Mouse (Mus musculus) heart, postnatal 0 days (tissue): ENCODE data around the gene Sbk1.

ENCODE experiments used
- CTCF ChIP-seq: IDR thresholded peaks from 2 replicates; pipeline ENCODE4 v1.5.1; 2016; ENCODE audit warnings: antibody characterized with exemption, control low read depth, low read depth
- EP300 ChIP-seq: IDR thresholded peaks from 2 replicates; pipeline ENCODE4 v1.6.1; 2016; ENCODE audit warnings: antibody characterized with exemption, low read depth

GRCm38 (mm10) chr7:126248641-126249141 is 23.7 kb upstream of the Sbk1 start:
- TF ChIP-seq CTCF (no peak), EP300 (no peak)
